Mouse (Mus musculus) heart, postnatal 0 days (tissue): ENCODE measurements around the gene Olfr787. TPM values are rescaled to one million over a fixed set of nuclear protein-coding genes. Genes with fewer than 3 reads are reported as not detected.

Experiments used
- ATAC-seq: fragments of 200-750 bp; cut with Nextera tagmentation; 2 replicates; pipeline ENCODE4 v1.8.0; 2017; ENCODE audit warnings: low read depth, moderate number of reproducible peaks, moderate library complexity; ENCODE audit not compliant: insufficient read depth
- DNase-seq: peaks from one replicate; pipeline ENCODE4 v3.0.0-alpha.2; 2016; ENCODE audit warnings: low spot score
- H3K27ac ChIP-seq: fragments of 300-500 bp; sonication (generic); 2 replicates; pipeline ENCODE4 v1.5.1; 2014; ENCODE audit warnings: low read depth, mild to moderate bottlenecking
- H3K27me3 ChIP-seq: fragments of 300-500 bp; sonication (generic); 2 replicates; pipeline ENCODE4 v1.6.1; 2014; ENCODE audit warnings: low read length, mixed read lengths; ENCODE audit not compliant: control insufficient read depth, insufficient read depth
- H3K36me3 ChIP-seq: fragments of 300-500 bp; sonication (generic); replicated peaks from 2 replicates; pipeline ENCODE4 v1.6.1; 2014; ENCODE audit warnings: low read length, mixed read lengths; ENCODE audit not compliant: control insufficient read depth, insufficient read depth
- H3K4me1 ChIP-seq: fragments of 300-500 bp; sonication (generic); 2 replicates; pipeline ENCODE4 v1.6.1; 2014; ENCODE audit warnings: antibody characterized with exemption; ENCODE audit not compliant: control insufficient read depth, insufficient read depth
- H3K4me2 ChIP-seq: fragments of 300-500 bp; sonication (generic); 2 replicates; pipeline ENCODE4 v1.6.1; 2014; ENCODE audit warnings: low read depth, mild to moderate bottlenecking, low read length, moderate library complexity
- H3K4me3 ChIP-seq: fragments of 300-500 bp; sonication (generic); 2 replicates; pipeline ENCODE4 v1.5.1; 2014; ENCODE audit warnings: low read depth, low read length
- H3K9ac ChIP-seq: fragments of 300-500 bp; sonication (generic); replicated peaks from 2 replicates; pipeline ENCODE4 v1.6.1; 2014; ENCODE audit warnings: low read depth, low read length, mixed read lengths
- H3K9me3 ChIP-seq: fragments of 300-500 bp; sonication (generic); replicated peaks from 2 replicates; pipeline ENCODE4 v1.6.1; 2016; ENCODE audit warnings: low read length; ENCODE audit not compliant: control insufficient read depth
- CTCF ChIP-seq: IDR thresholded peaks from 2 replicates; pipeline ENCODE4 v1.5.1; 2016; ENCODE audit warnings: antibody characterized with exemption, control low read depth, low read depth
- EP300 ChIP-seq: IDR thresholded peaks from 2 replicates; pipeline ENCODE4 v1.6.1; 2016; ENCODE audit warnings: antibody characterized with exemption, low read depth
- WGBS: fragments of 180-500 bp; shearing (Covaris S2); extraction: QIAGEN DNeasy Blood & Tissue Kit; methylation state at CpG from one replicate; pipeline ENCODE4 v1.1.7; 2014; 5-methylcytosine and 5-hydroxymethylcytosine counted together
- polyA plus RNA-seq: library from polyadenylated mRNA; unstranded; fragments of >200 nt; fragmentation: Nextera tagmentation; extraction: Ambion mirVana; gene quantifications from 2 replicates; pipeline ENCODE4 v1.2.1, GENCODE M21; 2015
- total RNA-seq: library from RNA; depleted of rRNA; stranded (reverse); fragments of >200 nt; gene quantifications from 2 replicates; pipeline ENCODE4 v1.2.3, GENCODE M21; 2014; ENCODE audit warnings: low replicate concordance; rRNA removed

Gene Olfr787
- total and polyA plus RNA-seq, 2 experiments from 2014 or later, result not detected

GRCm38 (mm10) chr10:129490101-129490500 is 28.4 kb downstream of the Olfr787 start:
- DNase-seq, result no peak
- Histone ChIP-seq H3K9me3 (no peaks in the 10 kb centered on the region), H3K4me3 (no peak overlapping the region), H3K9ac (no peak overlapping the region), H3K27me3 (no peaks in the 10 kb centered on the region), H3K4me2 (no peak overlapping the region), H3K4me1 (no peaks in the 10 kb centered on the region), H3K36me3 (no peaks in the 10 kb centered on the region), H3K27ac (no peak overlapping the region)
- WGBS, result 57% methylated on average over 2 of the region's 2 CpGs
- ATAC-seq, result no peak
- TF ChIP-seq EP300 (no peak), CTCF (no peak)

- H3K4me2 ChIP-seq, result no peak within 1 kb of the TSS
- no peak for TF ChIP-seq EP300
- no peak for TF ChIP-seq CTCF
- no peaks in the 10 kb centered on the region for H3K36me3 ChIP-seq
- H3K9ac ChIP-seq, result no peak within 1 kb of the TSS
- H3K27ac ChIP-seq, result no peak within 1 kb of the TSS
- H3K4me1 ChIP-seq, result no peaks in the 10 kb centered on the region
- ATAC-seq (no peak), DNase-seq (no peak)
- no peak within 1 kb of the TSS for H3K4me3 ChIP-seq
- H3K9me3 ChIP-seq, result no peaks in the 10 kb centered on the region
- no peaks in the 10 kb centered on the region for H3K27me3 ChIP-seq
Measured at GRCm38 (mm10) chr10:129498192-129498591, 36.5 kb downstream of the Olfr787 start, which contains the start of gene Olfr790. Gene Olfr790 (plus strand): TSS chr10:129498492.

Other genes with a start within 250 kb of the Olfr787 start
- not detected in 2 replicates for gene Olfr774, start 225.7 kb upstream of the Olfr787 start, total RNA-seq
- not detected in 2 replicates for gene Olfr774, start 225.7 kb upstream of the Olfr787 start, polyA plus RNA-seq
- gene Olfr775, start 213.4 kb upstream of the Olfr787 start, total RNA-seq, result not detected in 2 replicates
- not detected in 2 replicates for gene Olfr775, start 213.4 kb upstream of the Olfr787 start, polyA plus RNA-seq
- not detected in 2 replicates for gene Olfr776, start 202.7 kb upstream of the Olfr787 start, total RNA-seq
- gene Olfr776, start 202.7 kb upstream of the Olfr787 start, polyA plus RNA-seq, result not detected in 2 replicates
- not detected in 2 replicates for gene Olfr777, start 190.4 kb upstream of the Olfr787 start, total RNA-seq
- not detected in 2 replicates for gene Olfr777, start 190.4 kb upstream of the Olfr787 start, polyA plus RNA-seq
- not detected in 2 replicates for gene Olfr780, start 143.7 kb upstream of the Olfr787 start, total RNA-seq
- not detected in 2 replicates for gene Olfr780, start 143.7 kb upstream of the Olfr787 start, polyA plus RNA-seq
- gene Olfr781, start 133.0 kb upstream of the Olfr787 start, total RNA-seq, result not detected in 2 replicates
- not detected in 2 replicates for gene Olfr781, start 133.0 kb upstream of the Olfr787 start, polyA plus RNA-seq
- gene Olfr782, start 113.0 kb upstream of the Olfr787 start, total RNA-seq, result not detected in 2 replicates
- not detected in 2 replicates for gene Olfr782, start 113.0 kb upstream of the Olfr787 start, polyA plus RNA-seq
- 0.27 TPM in 1 of 2 replicates, not detected in the other for gene Olfr784, start 77.8 kb upstream of the Olfr787 start, total RNA-seq
- gene Olfr784, start 77.8 kb upstream of the Olfr787 start, polyA plus RNA-seq, result not detected in 2 replicates
- gene Olfr785, start 56.4 kb upstream of the Olfr787 start, total RNA-seq, result not detected in 2 replicates
- not detected in 2 replicates for gene Olfr785, start 56.4 kb upstream of the Olfr787 start, polyA plus RNA-seq
- not detected in 2 replicates for gene Olfr786, start 34.6 kb upstream of the Olfr787 start, total RNA-seq
- not detected in 2 replicates for gene Olfr786, start 34.6 kb upstream of the Olfr787 start, polyA plus RNA-seq
- not detected in 2 replicates for gene Olfr788, start 9.1 kb downstream of the Olfr787 start, total RNA-seq
- not detected in 2 replicates for gene Olfr788, start 9.1 kb downstream of the Olfr787 start, polyA plus RNA-seq
- gene Olfr789, start 22.9 kb downstream of the Olfr787 start, total RNA-seq, result not detected in 2 replicates
- gene Olfr789, start 22.9 kb downstream of the Olfr787 start, polyA plus RNA-seq, result not detected in 2 replicates
- gene Olfr790, start 36.6 kb downstream of the Olfr787 start, total RNA-seq, result not detected in 2 replicates
- not detected in 2 replicates for gene Olfr790, start 36.6 kb downstream of the Olfr787 start, polyA plus RNA-seq
- gene Olfr791, start 59.9 kb downstream of the Olfr787 start, total RNA-seq, result not detected in 2 replicates
- gene Olfr791, start 59.9 kb downstream of the Olfr787 start, polyA plus RNA-seq, result not detected in 2 replicates
- gene Olfr792, start 77.3 kb downstream of the Olfr787 start, total RNA-seq, result not detected in 2 replicates
- not detected in 2 replicates for gene Olfr792, start 77.3 kb downstream of the Olfr787 start, polyA plus RNA-seq
- gene Olfr794, start 105.8 kb downstream of the Olfr787 start, total RNA-seq, result not detected in 2 replicates
- gene Olfr794, start 105.8 kb downstream of the Olfr787 start, polyA plus RNA-seq, result not detected in 2 replicates
- not detected in 2 replicates for gene Olfr796, start 150.7 kb downstream of the Olfr787 start, total RNA-seq
- gene Olfr796, start 150.7 kb downstream of the Olfr787 start, polyA plus RNA-seq, result not detected in 2 replicates
- gene Olfr798, start 166.1 kb downstream of the Olfr787 start, total RNA-seq, result not detected in 2 replicates
- gene Olfr798, start 166.1 kb downstream of the Olfr787 start, polyA plus RNA-seq, result not detected in 2 replicates
- not detected in 2 replicates for gene Olfr799, start 175.6 kb downstream of the Olfr787 start, total RNA-seq
- gene Olfr799, start 175.6 kb downstream of the Olfr787 start, polyA plus RNA-seq, result not detected in 2 replicates
- gene Olfr800, start 195.8 kb downstream of the Olfr787 start, total RNA-seq, result not detected in 2 replicates
- gene Olfr800, start 195.8 kb downstream of the Olfr787 start, polyA plus RNA-seq, result not detected in 2 replicates
- not detected in 2 replicates for gene Olfr801, start 212.0 kb downstream of the Olfr787 start, total RNA-seq
- gene Olfr801, start 212.0 kb downstream of the Olfr787 start, polyA plus RNA-seq, result not detected in 2 replicates
- not detected in 2 replicates for gene Olfr802, start 226.3 kb downstream of the Olfr787 start, total RNA-seq
- not detected in 2 replicates for gene Olfr802, start 226.3 kb downstream of the Olfr787 start, polyA plus RNA-seq
- gene Olfr803, start 232.4 kb downstream of the Olfr787 start, total RNA-seq, result not detected in 2 replicates
- gene Olfr803, start 232.4 kb downstream of the Olfr787 start, polyA plus RNA-seq, result not detected in 2 replicates
- gene Olfr804, start 241.3 kb downstream of the Olfr787 start, total RNA-seq, result not detected in 2 replicates
- gene Olfr804, start 241.3 kb downstream of the Olfr787 start, polyA plus RNA-seq, result not detected in 2 replicates